Mouse (Mus musculus) cerebellum, adult 2 months (tissue): ENCODE measurements around the gene Hmgn3. TPM values are rescaled to one million over a fixed set of nuclear protein-coding genes. Genes with fewer than 3 reads are reported as not detected.
A peak's percentile ranks its signal among the peaks of the same experiment; 100 is the strongest.
"Not testable (repeated sequence)": the region's sequence is repeated elsewhere in the genome, so short reads cannot be mapped to it uniquely, and the experiment has no call there.

ENCODE experiments used
- DNase-seq, 2 experiments: peaks; one replicate each; pipeline ENCODE4 v3.0.0; 2021
- H3K27ac ChIP-seq: fragments of 200-500 bp; 2 replicates; pipeline ENCODE4 v1.5.1; 2012; ENCODE audit warnings: low read length, control low read depth, inconsistent platforms; ENCODE audit not compliant: insufficient read depth
- H3K27me3 ChIP-seq: fragments of 200-500 bp; 2 replicates; pipeline ENCODE4 v1.6.1; 2012; ENCODE audit warnings: inconsistent platforms, mild to moderate bottlenecking, low read length, moderate library complexity; ENCODE audit not compliant: control insufficient read depth, insufficient read depth
- H3K4me1 ChIP-seq: fragments of 200-500 bp; 2 replicates; pipeline ENCODE4 v1.6.1; 2011; ENCODE audit warnings: low read length; ENCODE audit not compliant: control insufficient read depth, insufficient read depth
- H3K4me3 ChIP-seq: fragments of 200-500 bp; replicated peaks from 2 replicates; pipeline ENCODE3; 2011; ENCODE audit warnings: mild to moderate bottlenecking, low read depth, low read length, control low read depth; ENCODE audit not compliant: insufficient read depth
- CTCF ChIP-seq: fragments of 200-500 bp; IDR thresholded peaks from 2 replicates; pipeline ENCODE4 v1.5.1; 2011; ENCODE audit warnings: low read depth, mild to moderate bottlenecking, control low read depth, low read length, moderate library complexity, borderline replicate concordance; ENCODE audit not compliant: insufficient read depth
- POLR2A ChIP-seq: fragments of 200-500 bp; IDR thresholded peaks from 2 replicates; pipeline ENCODE4 v1.6.1; 2011; ENCODE audit warnings: low read length, control low read depth, borderline replicate concordance; ENCODE audit not compliant: insufficient read depth
- WGBS: fragments of 180-500 bp; shearing (Covaris S2); methylation state at CpG from one replicate; pipeline ENCODE4 v1.1.7; 2018; 5-methylcytosine and 5-hydroxymethylcytosine counted together
- polyA plus RNA-seq: library from polyadenylated mRNA; depleted of rRNA; stranded (reverse); fragments of >200 nt; gene quantifications from 2 replicates; pipeline ENCODE4 v1.2.3, GENCODE M21; 2012; rRNA removed

The Hmgn3 gene
- 107 and 109 TPM in 2 replicates for polyA plus RNA-seq

DNA sequence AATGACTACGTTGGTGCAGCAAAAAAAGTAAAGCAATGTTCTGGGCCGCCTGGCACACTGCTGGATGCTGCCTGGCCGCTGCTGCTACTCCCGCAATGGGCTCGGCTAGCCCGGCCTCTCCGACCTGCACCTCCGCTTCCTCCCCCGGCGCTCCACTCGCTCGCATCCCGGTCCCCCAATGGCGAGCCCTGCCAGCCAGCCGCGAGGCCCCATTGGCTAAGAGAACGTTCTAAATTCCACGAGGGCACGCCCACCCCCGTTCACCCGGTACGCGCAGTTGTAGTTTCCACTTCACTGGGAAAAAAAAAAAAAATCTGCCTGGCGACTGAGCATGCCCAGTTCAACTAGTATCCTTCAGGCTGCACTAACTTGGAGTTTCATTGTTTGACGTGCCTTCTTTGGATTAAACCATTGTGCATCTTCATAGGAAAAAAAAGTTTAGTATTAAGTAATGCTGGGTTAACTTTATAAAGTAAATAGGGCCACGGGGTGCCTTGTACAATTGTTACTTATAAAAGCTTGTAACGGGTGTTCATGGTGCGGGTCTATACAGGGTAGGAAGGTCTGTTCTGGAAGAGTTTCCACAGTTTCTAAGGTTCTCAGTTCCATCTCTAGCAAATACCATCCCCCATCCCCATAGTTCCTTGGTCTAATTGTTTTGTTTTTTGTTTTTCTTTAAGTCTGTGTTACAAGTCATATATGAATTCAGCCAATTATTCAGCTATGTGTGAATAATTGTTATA lies at the start of gene Hmgn3:
Gene Hmgn3 (minus strand): TSS at position 240 of the 743 bp plus-strand sequence.
- WGBS = 8% methylated on average over 28 of the region's 28 CpGs
- Histone ChIP-seq H3K4me3 (peak within 1 kb of the TSS; percentile 75), H3K27me3 (no peaks in the 10 kb centered on the region), H3K4me1 (0 out of 2 replicates have a peak, but pooled peaks cover 2% of the 10 kb centered on the region), H3K27ac (peak within 1 kb of the TSS; percentile 66)
- peak; percentile 91 to 94 for DNase-seq
- TF ChIP-seq CTCF (no peak), POLR2A (peak; percentile 69)

DNA sequence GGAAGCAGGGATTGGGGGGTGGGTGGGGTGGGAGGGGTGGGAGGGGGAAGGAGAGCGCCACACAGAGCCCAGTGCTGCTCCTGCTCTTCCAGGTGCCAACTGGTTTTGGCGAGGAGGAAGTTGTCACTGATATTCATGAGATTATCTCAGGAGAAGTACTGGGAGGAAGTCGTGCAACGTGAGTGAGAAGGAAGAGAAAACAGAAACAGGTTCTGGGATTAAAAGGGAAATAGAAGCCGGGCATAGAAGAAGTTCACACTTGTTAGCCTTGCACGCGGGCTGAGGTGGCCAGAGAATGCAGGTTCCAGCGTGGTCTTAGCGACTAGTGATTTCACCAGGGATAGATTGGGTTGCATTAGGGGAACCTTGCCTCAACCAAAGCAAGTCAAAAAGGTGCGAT lies 49.3 kb upstream of the Hmgn3 start:
- no peaks in the 10 kb centered on the region for H3K27me3 ChIP-seq
- no peak overlapping the region for H3K27ac ChIP-seq
- TF ChIP-seq POLR2A = no peak
- TF ChIP-seq CTCF = no peak
- H3K4me1 ChIP-seq = no peaks in the 10 kb centered on the region
- no peak overlapping the region for H3K4me3 ChIP-seq
- 58% methylated on average over 10 of the region's 10 CpGs for WGBS
- DNase-seq = no peak

DNA sequence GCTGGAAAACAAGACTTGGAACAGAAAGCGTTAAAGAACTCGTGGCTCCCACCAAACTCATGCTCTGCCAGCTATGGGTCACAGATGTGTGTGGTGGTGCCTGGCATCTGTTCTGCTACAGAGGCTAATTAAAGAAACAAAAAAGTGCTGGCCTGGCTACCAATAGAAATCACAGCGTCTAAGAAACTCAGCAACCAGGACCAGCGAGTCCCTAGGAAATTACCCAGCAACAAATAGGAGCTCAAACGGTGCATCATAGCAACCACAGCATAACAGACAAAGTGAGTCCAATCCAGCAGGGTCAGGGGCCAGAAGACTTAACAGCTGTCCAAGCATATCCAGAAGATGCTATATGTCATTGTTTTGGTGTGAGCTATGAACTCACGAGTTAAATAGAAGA lies 48.5 kb upstream of the Hmgn3 start:
- WGBS = 9% methylated on average over 6 of the region's 6 CpGs
- Histone ChIP-seq H3K4me3 (no peak overlapping the region), H3K4me1 (no peaks in the 10 kb centered on the region), H3K27ac (no peak overlapping the region), H3K27me3 (no peaks in the 10 kb centered on the region)
- DNase-seq = no peak
- TF ChIP-seq POLR2A (no peak), CTCF (no peak)

DNA sequence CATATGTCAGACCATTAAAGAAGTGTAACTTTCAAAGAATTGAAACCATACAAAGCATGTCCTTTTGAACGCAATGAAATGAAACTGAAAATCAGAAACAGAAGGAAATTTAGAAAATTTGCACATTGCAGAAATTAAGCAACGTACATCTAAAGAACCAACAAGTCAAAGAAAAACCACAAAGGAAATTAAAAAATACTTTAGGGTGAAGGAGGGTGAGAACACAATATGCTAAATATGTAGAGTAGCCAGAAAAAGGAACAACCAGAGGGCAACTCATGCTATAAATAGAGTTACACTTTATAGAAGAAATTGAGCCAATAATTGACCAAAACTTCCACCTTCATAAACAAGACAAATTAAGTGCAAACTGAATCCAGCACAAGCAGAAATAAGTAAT lies 41.3 kb upstream of the Hmgn3 start:
- 78% methylated on average over 2 of the region's 2 CpGs for WGBS
- Histone ChIP-seq H3K4me1 (no peaks in the 10 kb centered on the region), H3K27ac (no peak overlapping the region), H3K4me3 (no peak overlapping the region), H3K27me3 (no peaks in the 10 kb centered on the region)
- TF ChIP-seq CTCF (no peak), POLR2A (no peak)
- DNase-seq = no peak

DNA sequence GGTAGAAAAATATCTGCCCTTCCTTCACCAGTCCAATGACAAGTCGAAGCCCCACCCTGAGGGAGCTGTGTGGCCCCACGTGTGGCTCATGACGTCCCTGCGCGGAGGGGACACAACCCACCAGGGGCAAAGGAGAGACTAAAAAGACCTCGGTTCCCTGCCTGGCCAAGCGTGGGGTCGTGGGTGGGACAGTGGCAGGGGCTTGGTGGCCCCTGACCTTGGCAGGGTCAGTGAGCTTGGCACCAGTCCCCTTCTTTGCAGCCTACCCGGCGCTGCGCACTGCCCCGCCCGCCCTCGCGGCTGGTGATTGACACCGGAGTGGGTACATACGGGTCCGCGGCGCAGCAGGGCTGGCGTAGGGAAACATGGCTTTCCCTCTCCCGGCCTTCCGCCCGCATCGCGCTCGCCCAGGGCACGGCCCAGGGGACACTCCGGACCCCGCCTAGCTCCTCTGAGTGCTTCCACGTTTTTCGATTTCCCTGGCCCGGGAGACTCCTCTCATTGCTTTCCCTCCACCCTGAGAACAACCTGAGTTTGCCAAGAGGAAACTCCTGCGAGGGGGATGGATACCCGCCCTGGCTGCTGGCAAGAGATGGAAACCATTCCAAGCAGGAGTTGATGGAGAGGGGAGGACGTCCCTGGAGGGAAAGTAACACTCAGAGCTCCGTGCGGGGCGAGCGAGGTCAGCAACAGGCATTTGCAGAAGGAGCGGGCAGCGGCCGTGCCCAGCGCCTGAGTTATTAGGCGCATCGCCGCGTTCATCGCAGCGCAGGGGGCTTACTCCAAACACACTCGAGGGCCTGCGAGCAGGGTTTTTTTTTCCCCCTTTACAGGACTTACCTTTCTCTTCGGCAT lies 667 bp downstream of the Hmgn3 start:
- no peak for TF ChIP-seq CTCF
- 0 out of 2 replicates have a peak, but pooled peaks have one; percentile 30 for TF ChIP-seq POLR2A
- DNase-seq = peak; percentile 78 to 81
- Histone ChIP-seq H3K27me3 (no peaks in the 10 kb centered on the region), H3K4me1 (0 out of 2 replicates have a peak, but pooled peaks cover 2% of the 10 kb centered on the region), H3K27ac (peak overlapping the region; percentile 66), H3K4me3 (peak overlapping the region; percentile 75)
- WGBS = under 1% methylated on average over 53 of the region's 53 CpGs

DNA sequence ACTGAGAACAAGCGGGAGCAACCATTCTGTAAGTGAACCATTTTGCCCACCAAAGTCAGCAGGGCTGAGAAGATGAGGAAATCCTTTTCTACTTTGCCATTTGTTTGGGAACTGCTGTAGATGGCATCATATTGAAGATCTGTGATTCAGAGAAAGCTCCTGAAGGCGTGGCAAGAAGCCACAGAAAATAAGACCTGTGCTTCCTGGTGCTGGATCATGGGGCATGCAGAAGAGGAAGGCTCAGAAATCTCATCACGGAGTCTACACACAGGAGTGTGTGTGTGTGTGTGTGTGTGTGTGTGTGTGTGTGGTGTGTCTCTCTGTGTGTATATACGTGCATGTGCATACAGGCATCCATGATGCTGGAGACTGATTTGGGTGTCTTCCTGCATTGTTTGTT lies 16.7 kb downstream of the Hmgn3 start:
- no peak for DNase-seq
- Histone ChIP-seq H3K4me1 (no peaks in the 10 kb centered on the region; the same call in 1 of the 2 replicates), H3K27me3 (no peaks in the 10 kb centered on the region), H3K27ac (no peak overlapping the region), H3K4me3 (no peak overlapping the region)
- WGBS = 97% methylated on average over 4 of the region's 4 CpGs
- TF ChIP-seq CTCF (no peak), POLR2A (no peak)

DNA sequence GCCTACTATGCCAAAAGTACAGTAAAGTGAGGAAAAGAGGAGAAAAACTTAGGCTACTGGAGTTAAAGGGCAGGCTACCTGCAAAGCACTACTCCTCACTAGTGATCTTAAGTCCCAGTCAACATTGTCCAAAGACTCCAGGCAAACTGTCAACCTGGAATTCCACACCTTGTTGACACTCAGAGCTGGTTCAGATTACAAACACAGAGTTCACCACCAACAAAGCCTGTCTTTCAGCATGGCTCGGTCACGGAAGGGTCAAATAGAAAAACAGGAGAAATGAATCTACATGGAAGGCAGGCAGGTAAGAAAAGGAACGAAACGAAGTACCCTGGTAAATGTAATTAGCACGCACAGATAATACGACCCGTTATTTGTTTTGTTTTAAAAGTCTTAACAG lies 18.6 kb downstream of the Hmgn3 start:
- H3K4me3 ChIP-seq = no peak overlapping the region
- H3K27ac ChIP-seq = no peak overlapping the region
- no peaks in the 10 kb centered on the region for H3K4me1 ChIP-seq
- DNase-seq = no peak
- no peaks in the 10 kb centered on the region for H3K27me3 ChIP-seq
- no peak for TF ChIP-seq CTCF
- TF ChIP-seq POLR2A = no peak
- 62% methylated on average over 7 of the region's 7 CpGs for WGBS

DNA sequence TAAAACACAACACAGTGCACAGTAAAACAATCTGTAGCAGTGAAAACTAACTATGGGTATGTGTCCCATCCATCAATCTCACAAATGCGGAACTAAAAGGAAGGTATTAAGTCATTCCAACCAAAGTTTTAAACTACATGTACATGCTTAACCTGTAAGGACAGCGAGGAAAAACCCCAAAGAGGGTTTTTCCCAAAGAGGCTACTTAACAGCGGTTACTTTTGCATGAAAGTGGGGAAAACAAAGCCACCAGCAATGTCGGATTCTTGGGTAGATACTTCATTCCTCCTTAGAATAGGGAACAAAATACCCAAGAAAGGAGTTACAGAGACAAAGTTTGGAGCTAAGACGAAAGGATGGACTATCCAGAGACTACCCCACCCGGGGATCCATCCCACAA lies 20.0 kb downstream of the Hmgn3 start:
- H3K4me3 ChIP-seq, H3K4me1 ChIP-seq, H3K27me3 ChIP-seq, H3K27ac ChIP-seq, DNase-seq: not testable (repeated sequence)
- WGBS = 95% methylated on average over 6 of the region's 6 CpGs
